Mouse (Mus musculus): ENCODE results near the gene Gm44511. TPM values are rescaled to one million over a fixed set of nuclear protein-coding genes. Genes with fewer than 3 reads are reported as not detected.
"Not testable (repeated sequence)": the region's sequence is repeated elsewhere in the genome, so short reads cannot be mapped to it uniquely, and the experiment has no call there.

Gm44511 gene
- polyA plus RNA-seq, 1 experiment from 2014 or later = not detected

- no peak for ATAC-seq (ENCODE audit: low FRiP score)
- 65% methylated on average over 6 of the region's 6 CpGs for WGBS
- no peaks in the 10 kb centered on the region for H3K27me3 ChIP-seq
- no peak overlapping the region for H3K27ac ChIP-seq
- no peak overlapping the region for H3K4me2 ChIP-seq
- no peak overlapping the region for H3K4me3 ChIP-seq
- H3K36me3 ChIP-seq = no peaks in the 10 kb centered on the region
- H3K9ac ChIP-seq = no peak overlapping the region
- peaks cover 11% of the 10 kb centered on the region for H3K4me1 ChIP-seq (replicated peaks)
- no peaks in the 10 kb centered on the region for H3K9me3 ChIP-seq
Observed at GRCm38 (mm10) chr6:128793734-128794133, 32.4 kb downstream of the Gm44511 start.

GRCm38 (mm10) chr6:128790491-128790994, 35.6 kb downstream of the Gm44511 start:
- ATAC-seq (ENCODE audit: low FRiP score); H3K36me3 ChIP-seq; H3K27ac ChIP-seq; H3K27me3 ChIP-seq; H3K4me1 ChIP-seq (replicated peaks); H3K9ac ChIP-seq; H3K9me3 ChIP-seq; H3K4me3 ChIP-seq; H3K4me2 ChIP-seq: not testable (repeated sequence)
- WGBS = 90% methylated on average over 4 of the region's 4 CpGs

- Histone ChIP-seq H3K27me3 (no peaks in the 10 kb centered on the region), H3K4me2 (no peak within 1 kb of the TSS), H3K36me3 (no peaks in the 10 kb centered on the region), H3K4me3 (no peak within 1 kb of the TSS), H3K4me1 (replicated peaks) (no peaks in the 10 kb centered on the region), H3K27ac (no peak within 1 kb of the TSS), H3K9ac (no peak within 1 kb of the TSS), H3K9me3 (no peaks in the 10 kb centered on the region)
- 93% methylated on average over 2 of the region's 2 CpGs for WGBS
- ATAC-seq (ENCODE audit: low FRiP score) = no peak
Observed at GRCm38 (mm10) chr6:128789115-128789514, 37.0 kb downstream of the Gm44511 start, which contains the start of gene Klrb1c. Gene Klrb1c (minus strand): TSS chr6:128789215.

GRCm38 (mm10) chr6:128788517-128788916, 37.6 kb downstream of the Gm44511 start:
- Histone ChIP-seq H3K27me3 (no peaks in the 10 kb centered on the region), H3K9ac (no peak overlapping the region), H3K9me3 (no peaks in the 10 kb centered on the region), H3K36me3 (no peaks in the 10 kb centered on the region), H3K4me3 (no peak overlapping the region), H3K4me1 (replicated peaks) (no peaks in the 10 kb centered on the region), H3K27ac (no peak overlapping the region), H3K4me2 (no peak overlapping the region)
- 48% methylated on average over 1 of the region's 1 CpGs for WGBS
- no peak for ATAC-seq (ENCODE audit: low FRiP score)

- H3K27ac ChIP-seq; H3K4me1 ChIP-seq (replicated peaks); H3K36me3 ChIP-seq; H3K27me3 ChIP-seq; H3K4me3 ChIP-seq; H3K4me2 ChIP-seq; H3K9me3 ChIP-seq; H3K9ac ChIP-seq; ATAC-seq (ENCODE audit: low FRiP score): not testable (repeated sequence)
- 97% methylated on average over 1 of the region's 1 CpGs for WGBS
Observed at GRCm38 (mm10) chr6:128786396-128786795, 39.7 kb downstream of the Gm44511 start.

GRCm38 (mm10) chr6:128769481-128770253, 56.4 kb downstream of the Gm44511 start:
- no peak overlapping the region for H3K4me3 ChIP-seq
- 80% methylated on average over 10 of the region's 10 CpGs for WGBS
- no peaks in the 10 kb centered on the region for H3K36me3 ChIP-seq
- H3K4me1 ChIP-seq (replicated peaks) = peaks cover 4% of the 10 kb centered on the region; the same call in 1 of the 2 replicates
- H3K9ac ChIP-seq = no peak overlapping the region; the same call in 1 of the 2 replicates
- no peak overlapping the region for H3K27ac ChIP-seq
- no peaks in the 10 kb centered on the region for H3K9me3 ChIP-seq
- H3K4me2 ChIP-seq = no peak overlapping the region
- no peak for ATAC-seq (ENCODE audit: low FRiP score)
- no peaks in the 10 kb centered on the region for H3K27me3 ChIP-seq

GRCm38 (mm10) chr6:128768047-128768446, 58.1 kb downstream of the Gm44511 start:
- H3K4me2 ChIP-seq = no peak overlapping the region
- ATAC-seq (ENCODE audit: low FRiP score) = no peak
- WGBS = 79% methylated on average over 4 of the region's 4 CpGs
- H3K4me3 ChIP-seq = no peak overlapping the region
- no peak overlapping the region for H3K27ac ChIP-seq
- H3K9me3 ChIP-seq = no peaks in the 10 kb centered on the region
- H3K36me3 ChIP-seq = no peaks in the 10 kb centered on the region
- no peak overlapping the region for H3K9ac ChIP-seq
- peaks cover 6% of the 10 kb centered on the region; the same call in 1 of the 2 replicates for H3K4me1 ChIP-seq (replicated peaks)
- H3K27me3 ChIP-seq = no peaks in the 10 kb centered on the region

GRCm38 (mm10) chr6:128766486-128767254, 59.4 kb downstream of the Gm44511 start:
- not testable (repeated sequence) for H3K27me3 ChIP-seq; ATAC-seq (ENCODE audit: low FRiP score); H3K36me3 ChIP-seq; H3K4me2 ChIP-seq; H3K9me3 ChIP-seq; H3K4me3 ChIP-seq; H3K9ac ChIP-seq
- Histone ChIP-seq H3K27ac (peak overlapping the region; percentile 66), H3K4me1 (replicated peaks) (peaks cover 10% of the 10 kb centered on the region)
- 68% methylated on average over 6 of the region's 6 CpGs for WGBS

GRCm38 (mm10) chr6:128765211-128765610, 60.9 kb downstream of the Gm44511 start:
- Histone ChIP-seq H3K27ac (no peak overlapping the region), H3K9ac (no peak overlapping the region), H3K27me3 (no peaks in the 10 kb centered on the region), H3K36me3 (no peaks in the 10 kb centered on the region), H3K9me3 (no peaks in the 10 kb centered on the region), H3K4me1 (replicated peaks) (peaks cover 13% of the 10 kb centered on the region), H3K4me2 (no peak overlapping the region), H3K4me3 (no peak overlapping the region)
- 89% methylated on average over 1 of the region's 1 CpGs for WGBS
- ATAC-seq (ENCODE audit: low FRiP score) = no peak

GRCm38 (mm10) chr6:128764598-128764997, 61.5 kb downstream of the Gm44511 start:
- peak overlapping the region; percentile 78 for H3K27ac ChIP-seq
- H3K4me3 ChIP-seq = peak overlapping the region; percentile 50
- no peaks in the 10 kb centered on the region for H3K9me3 ChIP-seq
- no peak for ATAC-seq (ENCODE audit: low FRiP score)
- H3K4me2 ChIP-seq = peak overlapping the region; percentile 46
- no peaks in the 10 kb centered on the region for H3K36me3 ChIP-seq
- peaks cover 14% of the 10 kb centered on the region for H3K4me1 ChIP-seq (replicated peaks)
- peak overlapping the region; percentile 63 for H3K9ac ChIP-seq
- H3K27me3 ChIP-seq = no peaks in the 10 kb centered on the region
- 18% methylated on average over 5 of the region's 5 CpGs for whole genome bisulfite sequencing

- peak; percentile 89 for ATAC-seq (ENCODE audit: low FRiP score)
- H3K4me2 ChIP-seq = peak overlapping the region; percentile 63
- H3K4me3 ChIP-seq = peak overlapping the region; percentile 50
- H3K27ac ChIP-seq = peak overlapping the region; percentile 90
- no peaks in the 10 kb centered on the region for H3K36me3 ChIP-seq
- 2% methylated on average over 30 of the region's 30 CpGs for WGBS
- peaks cover 17% of the 10 kb centered on the region for H3K4me1 ChIP-seq (replicated peaks)
- no peaks in the 10 kb centered on the region for H3K9me3 ChIP-seq
- H3K9ac ChIP-seq = peak overlapping the region; percentile 70
- no peaks in the 10 kb centered on the region for H3K27me3 ChIP-seq
Observed at GRCm38 (mm10) chr6:128763736-128764523, 62.2 kb downstream of the Gm44511 start.

Data from hindbrain, embryonic 13.5 days (tissue).